Mouse (Mus musculus) kidney, adult 2 months (tissue): Measurements from ENCODE around the gene Cebpb. TPM values are rescaled to one million over a fixed set of nuclear protein-coding genes. Genes with fewer than 3 reads are reported as not detected.

Source experiments
- DNase-seq: peaks from one replicate; pipeline ENCODE4 v3.0.0; 2021
- H3K27ac ChIP-seq: fragments of 200-500 bp; 2 replicates; pipeline ENCODE4 v1.5.1; 2012; ENCODE audit warnings: low read depth, low read length, control low read depth, inconsistent platforms; ENCODE audit not compliant: insufficient read depth
- H3K27me3 ChIP-seq: fragments of 200-500 bp; replicated peaks from 2 replicates; pipeline ENCODE4 v1.6.1; 2012; ENCODE audit warnings: mild to moderate bottlenecking, moderate library complexity, low read length, inconsistent platforms; ENCODE audit not compliant: control insufficient read depth, insufficient read depth
- H3K36me3 ChIP-seq: fragments of 200-500 bp; 2 replicates; pipeline ENCODE4 v1.6.1; 2012; ENCODE audit warnings: mild to moderate bottlenecking, moderate library complexity, low read length, inconsistent platforms; ENCODE audit not compliant: control insufficient read depth, insufficient read depth
- H3K4me1 ChIP-seq: fragments of 200-500 bp; 2 replicates; pipeline ENCODE4 v1.6.1; 2011; ENCODE audit warnings: low read length; ENCODE audit not compliant: control insufficient read depth, insufficient read depth
- H3K4me3 ChIP-seq: fragments of 200-500 bp; 2 replicates; pipeline ENCODE4 v1.5.1; 2011; ENCODE audit warnings: mild to moderate bottlenecking, low read depth, low read length, control low read depth; ENCODE audit not compliant: insufficient read depth
- CTCF ChIP-seq: fragments of 200-500 bp; conservative IDR thresholded peaks from 2 replicates; pipeline ENCODE4 v1.5.1; 2011; ENCODE audit warnings: low read depth, mild to moderate bottlenecking, control low read depth, low read length, moderate library complexity, mixed read lengths; ENCODE audit not compliant: insufficient read depth, insufficient read length
- POLR2A ChIP-seq: fragments of 200-500 bp; IDR thresholded peaks from one replicate; pipeline ENCODE4 v1.6.1; 2011; ENCODE audit warnings: low read depth, low read length, control low read depth
- WGBS: fragments of 180-500 bp; shearing (Covaris S2); methylation state at CpG from one replicate; pipeline ENCODE4 v1.1.7; 2018; 5-methylcytosine and 5-hydroxymethylcytosine counted together
- polyA plus RNA-seq: library from polyadenylated mRNA; depleted of rRNA; stranded (reverse); fragments of >200 nt; gene quantifications from 2 replicates; pipeline ENCODE4 v1.2.3, GENCODE M21; 2012

The Cebpb gene
- polyA plus RNA-seq, 1 experiment, result 45.3 TPM

GRCm38 (mm10) chr2:167710574-167710973 is 21.9 kb downstream of the Cebpb start:
- TF ChIP-seq POLR2A, result no peak
- no peak for TF ChIP-seq CTCF
- Histone ChIP-seq H3K27me3 (no peaks in the 10 kb centered on the region), H3K4me1 (peaks cover 13% of the 10 kb centered on the region), H3K36me3 (no peaks in the 10 kb centered on the region), H3K27ac (no peak overlapping the region), H3K4me3 (no peak overlapping the region)
- WGBS, result 58% methylated on average over 6 of the region's 6 CpGs
- no peak for DNase-seq

- Histone ChIP-seq H3K36me3 (no peaks in the 10 kb centered on the region), H3K27ac (peak overlapping the region; percentile 89), H3K4me1 (peaks cover 13% of the 10 kb centered on the region), H3K4me3 (no peak overlapping the region), H3K27me3 (no peaks in the 10 kb centered on the region)
- WGBS, result 27% methylated on average over 21 of the region's 23 CpGs
- peak; percentile 65 for TF ChIP-seq CTCF
- TF ChIP-seq POLR2A, result no peak
- DNase-seq, result peak; percentile 89
Observed at GRCm38 (mm10) chr2:167712872-167713821, 24.4 kb downstream of the Cebpb start.

GRCm38 (mm10) chr2:167714298-167714697 is 25.6 kb downstream of the Cebpb start:
- peaks cover 13% of the 10 kb centered on the region for H3K4me1 ChIP-seq
- peak; percentile 40 for DNase-seq
- TF ChIP-seq POLR2A, result no peak
- no peak overlapping the region for H3K27ac ChIP-seq
- no peaks in the 10 kb centered on the region for H3K36me3 ChIP-seq
- 80% methylated on average over 6 of the region's 6 CpGs for WGBS
- H3K4me3 ChIP-seq, result no peak overlapping the region
- H3K27me3 ChIP-seq, result no peaks in the 10 kb centered on the region

- TF ChIP-seq CTCF, result no peak
- no peak for TF ChIP-seq POLR2A
- DNase-seq, result no peak
- Histone ChIP-seq H3K27ac (no peak overlapping the region), H3K36me3 (no peaks in the 10 kb centered on the region), H3K4me3 (no peak overlapping the region), H3K4me1 (peaks cover 13% of the 10 kb centered on the region), H3K27me3 (no peaks in the 10 kb centered on the region)
- 75% methylated on average over 6 of the region's 6 CpGs for WGBS
Observed at GRCm38 (mm10) chr2:167715008-167715407, 26.3 kb downstream of the Cebpb start.

- H3K4me3 ChIP-seq, result no peak overlapping the region
- H3K27me3 ChIP-seq, result no peaks in the 10 kb centered on the region
- H3K27ac ChIP-seq, result no peak overlapping the region
- TF ChIP-seq CTCF (no peak), POLR2A (no peak)
- 74% methylated on average over 1 of the region's 1 CpGs for WGBS
- H3K4me1 ChIP-seq, result peaks cover 13% of the 10 kb centered on the region
- H3K36me3 ChIP-seq, result no peaks in the 10 kb centered on the region
- no peak for DNase-seq
Observed at GRCm38 (mm10) chr2:167717208-167717607, 28.5 kb downstream of the Cebpb start.

- Histone ChIP-seq H3K27me3 (no peaks in the 10 kb centered on the region), H3K4me3 (no peak overlapping the region), H3K36me3 (no peaks in the 10 kb centered on the region), H3K4me1 (no peaks in the 10 kb centered on the region; the same call in 1 of the 2 replicates), H3K27ac (no peak overlapping the region)
- no peak for TF ChIP-seq POLR2A
- no peak for TF ChIP-seq CTCF
- no peak for DNase-seq
- 91% methylated on average over 4 of the region's 4 CpGs for WGBS
Observed at GRCm38 (mm10) chr2:167719520-167719919, 30.8 kb downstream of the Cebpb start.

GRCm38 (mm10) chr2:167721159-167721882 is 32.6 kb downstream of the Cebpb start:
- no peaks in the 10 kb centered on the region; the same call in 1 of the 2 replicates for H3K4me1 ChIP-seq
- H3K27ac ChIP-seq, result no peak overlapping the region
- 76% methylated on average over 11 of the region's 11 CpGs for WGBS
- H3K27me3 ChIP-seq, result no peaks in the 10 kb centered on the region
- no peak overlapping the region for H3K4me3 ChIP-seq
- no peak for DNase-seq
- no peaks in the 10 kb centered on the region for H3K36me3 ChIP-seq
- TF ChIP-seq POLR2A, result no peak
- TF ChIP-seq CTCF, result no peak
